Mouse (Mus musculus) CD4-positive helper T cell, adult 2 months (primary cell): ENCODE results near the gene Tnnt3.

Experiments used
- DNase-seq: peaks from one replicate; pipeline ENCODE4 v3.0.0-alpha.2; 2012; ENCODE audit warnings: low read depth, missing footprints, low spot score

The Tnnt3 gene

GRCm38 (mm10) chr7:142539828-142540227, 41.2 kb downstream of the Tnnt3 start:
- no peak for DNase-seq

DNA sequence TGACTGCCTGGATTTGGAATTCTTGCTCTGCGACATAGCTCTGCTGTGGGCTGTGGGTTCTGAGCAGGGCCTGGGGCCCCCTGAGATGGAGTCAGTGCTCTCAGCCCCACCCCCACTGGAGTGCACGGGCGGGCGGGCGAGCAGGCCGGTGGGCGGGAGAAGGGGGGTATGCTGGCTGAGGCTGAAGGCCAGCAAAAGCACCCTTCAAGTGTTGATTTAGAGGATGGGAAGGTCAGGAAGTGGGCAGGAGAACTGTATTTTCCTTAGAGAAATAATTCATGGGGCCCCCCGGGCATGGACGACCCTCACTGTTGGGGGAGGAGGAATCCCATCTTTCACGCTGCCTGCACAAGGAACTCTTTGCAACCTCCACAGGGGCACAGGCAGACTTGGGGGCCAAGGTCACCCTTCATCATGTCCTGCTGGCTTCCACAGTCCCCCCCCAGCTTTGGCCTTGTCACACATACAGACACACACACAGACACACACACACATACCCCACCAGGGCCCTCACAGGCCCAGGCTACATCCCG, 44.2 kb downstream of the Tnnt3 start:
- no peak for DNase-seq

DNA sequence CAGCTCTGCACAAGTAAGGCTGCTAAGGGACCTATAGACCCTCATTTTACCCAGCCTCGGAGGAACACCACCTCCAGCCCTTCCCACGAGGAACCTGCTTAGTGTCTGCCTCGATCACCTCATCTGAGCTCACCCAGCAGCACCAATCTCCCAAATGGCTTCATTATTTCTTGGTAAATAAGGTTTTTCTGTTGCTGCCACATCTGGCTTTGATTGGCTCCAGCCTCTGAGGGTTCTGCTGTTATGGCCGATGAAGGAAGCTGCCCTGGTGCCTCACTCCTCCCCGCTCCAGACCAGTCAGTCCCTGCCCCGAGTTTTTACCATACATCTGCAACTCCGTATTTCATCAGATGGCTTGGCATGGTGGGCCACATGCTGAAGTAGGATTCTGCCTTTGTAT, 47.3 kb downstream of the Tnnt3 start:
- DNase-seq = no peak

DNA sequence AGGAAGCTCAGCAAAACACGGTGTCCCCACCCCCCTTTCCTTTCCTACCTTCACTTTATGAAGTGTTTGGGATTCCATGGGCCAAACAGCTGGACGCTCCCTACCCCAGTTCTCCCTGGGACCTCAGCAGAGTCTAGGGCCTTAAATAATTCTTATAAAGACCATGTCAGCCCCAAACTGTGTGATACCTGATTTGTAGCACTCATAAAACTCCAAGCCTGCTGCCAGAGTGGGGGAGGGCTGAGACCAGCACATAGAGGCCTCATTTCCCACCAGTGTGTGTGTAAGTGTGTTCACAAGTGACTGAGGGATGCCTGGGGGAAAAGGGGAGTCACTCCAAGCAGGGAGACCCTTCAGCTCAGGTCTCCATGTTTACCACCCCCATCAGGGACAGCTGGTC, 49.2 kb downstream of the Tnnt3 start:
- DNase-seq = no peak

GRCm38 (mm10) chr7:142548706-142549105, 50.1 kb downstream of the Tnnt3 start:
- DNase-seq = no peak

- DNase-seq = no peak
Measured at GRCm38 (mm10) chr7:142549941-142550763, 51.5 kb downstream of the Tnnt3 start.

- no peak for DNase-seq
Measured at GRCm38 (mm10) chr7:142550935-142551373, 52.3 kb downstream of the Tnnt3 start.

GRCm38 (mm10) chr7:142551691-142552090, 53.1 kb downstream of the Tnnt3 start:
- no peak for DNase-seq

GRCm38 (mm10) chr7:142552591-142553416, 54.2 kb downstream of the Tnnt3 start:
- no peak for DNase-seq

DNA sequence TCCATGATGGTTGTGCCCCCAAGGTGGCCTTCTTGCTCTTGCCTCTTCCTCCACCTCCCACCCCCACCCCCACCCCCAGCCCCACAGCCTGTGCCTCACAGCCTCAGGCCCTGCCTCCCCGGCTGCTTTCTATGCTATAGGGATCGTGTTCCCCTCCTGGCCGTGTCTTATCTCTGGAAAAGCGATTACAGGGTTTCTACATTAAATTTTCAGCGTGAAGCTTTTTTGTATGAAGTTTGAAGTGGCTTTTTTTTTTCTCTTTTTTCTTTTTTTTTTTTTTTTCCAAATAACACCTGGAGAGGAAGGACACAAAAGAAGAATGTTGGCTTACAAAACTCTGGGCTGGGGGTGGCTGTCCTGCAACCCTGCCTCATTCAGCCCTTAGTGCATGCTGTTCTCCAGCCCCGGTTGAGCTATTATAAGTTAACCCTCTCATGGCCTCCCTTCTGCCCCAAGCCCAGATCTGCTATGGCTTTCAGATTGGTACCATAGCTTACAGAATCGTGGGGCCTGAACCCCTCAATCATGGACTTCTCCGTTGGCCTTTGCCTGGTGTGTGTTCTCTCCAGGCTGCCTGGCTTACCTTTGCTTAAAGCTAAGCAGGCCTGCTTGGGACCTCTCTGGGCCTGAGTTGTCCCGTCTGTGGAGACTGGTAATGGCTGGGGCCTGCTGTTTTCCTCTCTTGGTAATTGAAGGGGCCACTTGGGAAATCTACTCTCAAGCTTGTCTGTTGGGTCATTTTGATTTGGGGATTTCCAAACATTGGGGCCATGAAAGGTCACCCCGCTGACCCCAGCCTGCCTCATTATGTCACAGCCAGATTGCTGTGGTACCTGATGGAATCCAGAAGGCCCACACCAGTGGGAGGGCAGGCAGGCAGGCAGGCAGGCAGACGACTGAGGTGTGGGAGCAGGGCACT, 55.0 kb downstream of the Tnnt3 start:
- DNase-seq = no peak

DNA sequence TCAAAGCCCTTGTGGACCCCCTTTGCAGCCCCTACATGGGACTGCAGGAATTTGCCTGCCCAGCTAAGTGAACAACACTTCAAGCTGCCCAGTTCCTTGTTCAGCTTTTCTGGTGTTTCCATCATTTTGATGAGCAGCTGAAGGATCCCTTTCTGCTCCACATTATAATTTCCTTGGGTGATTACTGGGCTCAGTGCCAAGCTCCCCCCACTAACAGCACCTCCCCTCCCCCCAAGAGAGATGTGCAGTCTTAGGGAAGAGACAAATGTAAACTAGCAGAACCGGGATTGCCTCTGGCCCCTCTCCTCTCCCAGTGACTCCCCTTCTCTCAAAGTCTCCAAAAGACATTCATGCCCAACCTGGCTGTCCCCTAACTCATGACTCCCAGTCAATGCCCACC, 56.0 kb downstream of the Tnnt3 start:
- no peak for DNase-seq

GRCm38 (mm10) chr7:142555366-142556088, 56.9 kb downstream of the Tnnt3 start:
- no peak for DNase-seq

DNA sequence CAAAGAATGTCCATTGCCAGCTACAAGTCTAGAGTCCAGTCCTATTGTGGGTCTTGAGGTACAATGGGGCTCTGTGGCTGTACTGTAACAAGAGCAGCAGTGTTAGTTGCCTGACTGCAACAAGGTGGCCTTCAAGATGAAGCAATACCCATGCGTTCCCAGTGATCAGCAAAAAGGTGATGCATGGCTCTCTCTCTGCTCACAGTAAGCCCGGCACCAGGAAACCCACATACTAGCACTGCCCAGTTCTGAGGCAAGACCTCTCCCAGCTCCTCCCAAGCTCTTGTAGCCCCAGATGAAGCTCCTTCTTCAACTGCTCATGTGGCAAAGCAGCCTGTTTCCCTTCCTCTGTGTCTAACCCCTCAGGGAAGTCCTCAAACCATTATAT, 57.4 kb downstream of the Tnnt3 start:
- DNase-seq = no peak

- DNase-seq = no peak
Measured at GRCm38 (mm10) chr7:142557696-142558095, 59.1 kb downstream of the Tnnt3 start.

DNA sequence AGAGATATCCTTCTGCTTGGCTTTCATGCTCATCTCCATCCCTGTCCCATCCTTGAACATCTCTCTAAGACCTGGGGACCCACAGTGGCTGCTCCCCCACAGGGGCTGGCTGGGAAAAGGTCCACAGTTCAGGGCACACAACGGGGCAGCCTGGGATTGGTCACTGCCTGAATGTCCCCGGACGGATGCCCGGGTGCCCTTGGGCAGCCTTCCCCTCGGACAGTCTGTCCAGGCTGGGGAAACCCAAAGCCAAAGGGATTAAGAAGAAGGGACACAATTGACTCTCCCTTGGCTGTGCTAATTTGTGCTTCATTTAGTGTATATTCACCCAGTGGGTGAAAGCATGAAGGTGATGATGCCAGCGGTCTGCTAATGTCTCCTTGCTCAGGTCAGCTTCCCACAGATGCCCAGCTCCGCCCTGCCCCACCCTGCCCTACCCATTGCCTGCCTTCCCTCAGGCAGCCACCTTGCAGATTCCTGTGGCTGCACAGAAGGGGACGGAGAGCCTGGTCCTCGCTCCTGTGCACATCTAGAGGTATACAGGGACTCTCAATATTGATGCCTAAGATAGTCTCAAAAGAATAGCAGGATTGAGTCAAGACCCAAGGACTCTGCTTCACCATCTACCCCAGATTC, 60.0 kb downstream of the Tnnt3 start:
- no peak for DNase-seq

DNA sequence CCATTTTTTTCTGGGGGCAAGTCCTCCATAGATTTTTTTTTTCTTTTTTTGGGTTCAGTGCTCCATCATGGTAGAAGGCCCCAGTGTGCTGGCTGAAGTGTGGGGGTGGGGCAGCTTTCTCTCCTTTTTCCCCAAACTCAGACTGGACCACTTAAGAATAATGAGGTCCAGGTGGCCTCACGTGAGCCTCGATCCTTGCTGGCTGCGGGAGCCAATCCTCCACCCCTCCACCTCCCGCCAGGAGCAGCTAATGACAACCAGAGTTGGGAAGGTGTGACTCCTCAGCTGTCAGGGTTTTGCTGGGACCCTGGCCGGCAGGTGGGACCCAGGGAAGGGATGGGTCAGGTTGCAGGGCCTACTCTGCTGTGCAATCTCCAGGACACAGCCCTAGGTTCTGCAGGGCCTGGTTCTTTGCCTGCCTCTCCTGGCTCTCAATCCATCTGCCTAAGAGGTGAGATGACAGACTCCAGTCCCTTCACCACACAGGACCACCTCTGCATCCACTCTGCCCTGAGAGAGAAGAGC, 61.1 kb downstream of the Tnnt3 start:
- DNase-seq = no peak

DNA sequence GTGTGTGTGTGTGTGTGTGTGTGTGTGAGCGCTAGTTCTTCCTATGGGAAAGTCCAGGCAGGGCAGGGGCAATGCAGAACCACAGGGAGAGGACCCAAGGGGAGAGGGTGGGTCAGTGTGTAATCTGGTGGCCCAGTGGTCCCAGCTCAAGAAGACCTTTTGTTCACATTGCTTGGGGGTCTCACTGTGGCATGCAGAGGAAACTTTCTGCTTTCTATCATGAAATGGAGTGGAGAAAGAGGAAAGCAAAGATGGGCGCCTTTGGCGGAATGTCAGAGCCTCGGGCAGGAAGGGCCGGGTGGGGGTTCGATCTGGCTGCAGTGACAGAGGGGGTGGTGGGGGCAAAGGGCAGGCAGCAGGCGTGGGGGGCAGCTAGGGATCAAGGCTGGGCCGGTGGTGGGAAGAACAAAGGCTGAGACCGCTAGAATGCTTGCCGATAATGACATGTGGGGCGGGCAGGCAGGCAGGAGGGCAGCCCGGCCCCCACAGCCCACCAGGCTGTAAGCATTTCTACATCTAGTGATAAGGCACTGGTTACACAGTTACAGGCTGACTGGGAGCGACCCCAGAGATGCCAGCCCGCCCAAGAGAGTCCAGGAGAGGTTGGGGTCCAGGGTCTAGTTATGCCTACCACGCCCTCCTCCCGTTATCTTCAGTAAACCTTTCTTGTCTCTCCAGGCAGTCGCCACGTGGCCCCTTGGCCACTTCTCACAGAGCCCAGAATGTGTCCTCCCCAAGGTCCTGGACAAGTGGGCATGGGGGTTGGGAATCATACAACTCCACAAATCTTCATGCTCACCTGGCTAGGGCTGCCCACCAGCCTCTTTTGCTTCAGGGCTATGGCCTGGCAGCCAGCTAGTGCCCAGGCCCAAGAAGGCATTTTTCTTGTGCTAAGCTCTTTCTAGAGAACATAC, 62.6 kb downstream of the Tnnt3 start:
- no peak for DNase-seq

DNA sequence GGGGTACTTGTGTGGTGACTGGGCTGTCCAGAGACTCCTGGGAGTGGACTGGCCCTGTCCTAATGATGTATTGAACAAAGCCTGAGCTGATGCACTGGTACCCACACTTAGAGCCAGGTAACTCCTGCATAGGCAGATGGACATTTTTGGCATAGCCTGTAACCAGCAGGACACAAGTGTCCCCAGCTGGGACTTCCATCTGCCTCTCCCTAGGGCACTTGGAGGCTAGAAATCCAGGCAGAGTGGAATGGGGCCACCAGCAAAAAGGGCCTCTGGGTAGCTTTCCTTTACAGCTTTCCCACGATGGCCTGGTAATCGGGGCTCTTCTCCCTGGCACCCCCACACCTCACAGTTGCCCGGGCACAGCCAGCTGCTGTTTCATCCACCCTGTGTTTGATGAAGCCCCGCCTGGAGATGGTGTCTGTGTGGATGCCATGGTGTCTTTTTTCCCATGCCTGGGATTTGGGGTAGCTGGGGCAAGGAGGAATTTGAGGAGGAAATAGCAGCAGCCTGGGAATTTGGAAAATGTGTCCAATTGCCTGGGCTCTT, 63.3 kb downstream of the Tnnt3 start:
- no peak for DNase-seq

DNA sequence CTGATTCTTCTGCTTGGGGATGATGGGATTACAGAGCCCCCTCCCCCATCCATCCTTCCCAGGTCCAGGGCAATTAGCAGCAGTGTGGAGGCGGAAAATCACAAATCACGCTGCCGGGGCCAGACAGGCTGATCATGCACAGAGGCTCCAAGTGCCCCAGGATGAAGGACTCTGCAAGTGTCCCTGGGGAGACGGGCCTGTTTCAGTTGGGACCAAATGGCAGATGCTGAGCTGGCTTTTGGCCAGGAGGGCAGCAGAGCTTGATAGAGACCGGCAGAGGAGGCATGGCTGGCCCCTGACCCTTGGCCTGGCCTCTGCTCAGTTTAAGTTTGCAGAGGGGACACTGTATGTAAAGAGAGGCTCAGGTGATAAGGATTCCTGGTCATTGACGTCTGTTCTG, 64.5 kb downstream of the Tnnt3 start:
- no peak for DNase-seq
